Mouse (Mus musculus) testis, adult 2 months (tissue): ENCODE measurements around the gene Hkdc1.

ENCODE experiments used
- CTCF ChIP-seq: fragments of 200-500 bp; IDR thresholded peaks from 2 replicates; pipeline ENCODE4 v1.5.1; 2012; ENCODE audit warnings: low read depth, mild to moderate bottlenecking, inconsistent platforms, low read length, moderate library complexity; ENCODE audit not compliant: control insufficient read depth, insufficient read depth, insufficient replicate concordance
- POLR2A ChIP-seq: fragments of 200-500 bp; IDR thresholded peaks from 2 replicates; pipeline ENCODE4 v1.6.1; 2012; ENCODE audit warnings: low read depth, mild to moderate bottlenecking, inconsistent platforms, low read length, moderate library complexity; ENCODE audit not compliant: control insufficient read depth

- TF ChIP-seq POLR2A = peak; percentile 27; the same call in 1 of the 2 replicates
- TF ChIP-seq CTCF = no peak
Measured at GRCm38 (mm10) chr10:62379808-62380207, 42.5 kb downstream of the Hkdc1 start, which contains the start of gene Hk1.
